Mouse (Mus musculus): ENCODE measurements around the gene Nupl1. TPM values are rescaled to one million over a fixed set of nuclear protein-coding genes. Genes with fewer than 3 reads are reported as not detected.

Nupl1 gene
- polyA plus RNA-seq, 1 experiment from 2014 or later = not detected

DNA sequence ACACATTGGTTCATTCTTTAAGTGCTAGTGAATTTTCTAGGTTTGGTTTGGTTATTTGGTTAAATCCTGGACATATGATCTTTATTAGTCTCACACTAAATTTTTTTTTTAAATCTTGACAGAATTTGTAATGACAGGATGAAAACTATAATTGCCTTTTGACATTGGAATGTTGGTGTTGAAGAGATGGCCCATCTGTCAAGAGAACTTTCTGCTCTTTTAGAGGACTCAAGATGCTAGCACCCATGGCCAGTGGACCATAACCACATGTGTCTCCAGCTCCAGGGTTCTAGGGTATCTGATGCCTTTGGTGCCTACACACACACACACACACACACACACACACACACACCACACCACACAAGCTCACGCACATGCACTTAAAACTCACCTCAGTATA is 6.6 kb upstream of the Nupl1 start:
- no peaks in the 10 kb centered on the region for H3K36me3 ChIP-seq (replicated peaks)
- 94% methylated on average over 1 of the region's 1 CpGs for WGBS
- DNase-seq (ENCODE audit: extremely low spot score, low spot score) = no peak

DNA sequence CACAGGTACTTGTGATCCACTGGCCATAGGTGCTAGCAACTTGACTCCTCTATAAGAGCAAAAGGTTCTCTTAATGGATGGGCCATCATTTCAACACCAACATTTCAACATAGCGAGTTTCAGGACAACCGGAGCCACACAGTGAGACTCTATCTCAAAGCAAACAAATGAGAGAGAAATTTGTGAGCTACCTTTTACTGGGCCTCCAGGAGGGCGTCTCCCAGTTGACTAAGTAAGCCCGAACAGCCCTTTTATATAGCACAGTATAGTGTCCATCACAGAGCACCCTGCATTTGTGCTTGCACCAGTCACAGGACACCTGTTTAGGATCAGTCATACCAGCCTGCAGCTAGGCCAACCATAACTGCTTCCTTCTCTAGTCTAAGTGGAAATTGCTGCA is 5.9 kb upstream of the Nupl1 start:
- H3K36me3 ChIP-seq (replicated peaks) = no peaks in the 10 kb centered on the region
- 86% methylated on average over 4 of the region's 4 CpGs for WGBS
- no peak overlapping the region for H3K27ac ChIP-seq
- no peak overlapping the region for H3K4me3 ChIP-seq
- no peaks in the 10 kb centered on the region for H3K9me3 ChIP-seq
- H3K27me3 ChIP-seq (ENCODE audit: poor library complexity, severe bottlenecking) = no peaks in the 10 kb centered on the region
- peaks cover 12% of the 10 kb centered on the region for H3K4me1 ChIP-seq
- no peak for DNase-seq (ENCODE audit: extremely low spot score, low spot score)

More for the DNA sequence above, 6.6 kb upstream of the Nupl1 start:
- Histone ChIP-seq H3K4me1 (peaks cover 5% of the 10 kb centered on the region), H3K27ac (no peak overlapping the region), H3K9me3 (no peaks in the 10 kb centered on the region), H3K27me3 (ENCODE audit: poor library complexity, severe bottlenecking) (no peaks in the 10 kb centered on the region), H3K4me3 (no peak overlapping the region)

GRCm38 (mm10) chr14:60256356-60256755 is 5.1 kb upstream of the Nupl1 start:
- H3K4me3 ChIP-seq = no peak overlapping the region
- H3K27ac ChIP-seq = no peak overlapping the region
- H3K4me1 ChIP-seq = peaks cover 16% of the 10 kb centered on the region
- no peak for DNase-seq (ENCODE audit: extremely low spot score, low spot score)
- no peaks in the 10 kb centered on the region for H3K36me3 ChIP-seq (replicated peaks)
- WGBS = 37% methylated on average over 3 of the region's 3 CpGs
- no peaks in the 10 kb centered on the region for H3K9me3 ChIP-seq
- H3K27me3 ChIP-seq (ENCODE audit: poor library complexity, severe bottlenecking) = no peaks in the 10 kb centered on the region

DNA sequence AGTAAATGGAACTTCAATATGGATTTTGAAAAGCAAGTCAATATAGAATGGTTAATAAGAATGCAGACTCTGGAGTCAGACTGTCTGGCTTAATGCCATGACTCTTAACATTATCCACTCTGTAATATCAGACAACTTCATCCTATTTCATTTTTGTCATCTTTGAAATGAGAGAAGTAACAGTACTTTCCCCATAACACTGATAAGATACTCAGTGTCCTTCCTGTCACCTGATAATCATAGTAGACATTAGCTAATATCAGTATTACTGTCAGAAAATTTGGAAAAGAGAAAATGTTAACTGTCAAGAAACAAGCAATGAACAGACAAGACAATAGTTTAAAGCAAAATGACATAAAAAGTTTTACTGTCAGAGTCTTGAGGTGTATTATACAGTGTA is 3.5 kb upstream of the Nupl1 start:
- no peak overlapping the region for H3K27ac ChIP-seq
- DNase-seq (ENCODE audit: extremely low spot score, low spot score) = no peak
- no peaks in the 10 kb centered on the region for H3K9me3 ChIP-seq
- peaks cover 23% of the 10 kb centered on the region for H3K4me1 ChIP-seq
- H3K4me3 ChIP-seq = no peak overlapping the region
- H3K27me3 ChIP-seq (ENCODE audit: poor library complexity, severe bottlenecking) = no peaks in the 10 kb centered on the region
- H3K36me3 ChIP-seq (replicated peaks) = no peaks in the 10 kb centered on the region

DNA sequence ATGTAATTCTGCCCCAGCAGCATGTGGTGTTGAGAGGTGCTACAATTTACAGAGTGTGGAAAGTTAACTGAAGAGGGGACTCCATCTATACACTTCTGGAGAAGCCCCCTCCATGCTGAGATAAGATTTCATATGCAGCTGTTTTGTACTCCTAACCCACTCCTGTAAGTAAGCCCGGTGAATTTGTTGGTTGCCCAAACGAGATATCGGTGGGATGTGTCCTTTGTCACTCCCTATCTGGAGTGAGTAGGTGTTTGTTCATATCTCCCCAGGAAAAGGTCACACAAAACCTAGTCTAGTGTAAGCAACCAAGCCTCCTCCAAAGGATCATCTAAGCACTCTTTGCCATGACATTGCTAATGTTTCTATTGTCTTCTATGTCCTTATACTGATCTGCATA is 2.2 kb upstream of the Nupl1 start:
- Histone ChIP-seq H3K9me3 (no peaks in the 10 kb centered on the region), H3K4me1 (peaks cover 31% of the 10 kb centered on the region), H3K27ac (no peak overlapping the region), H3K4me3 (no peak overlapping the region), H3K27me3 (ENCODE audit: poor library complexity, severe bottlenecking) (no peaks in the 10 kb centered on the region), H3K36me3 (replicated peaks) (peaks cover 8% of the 10 kb centered on the region)
- no peak for DNase-seq (ENCODE audit: extremely low spot score, low spot score)
- 89% methylated on average over 3 of the region's 3 CpGs for WGBS

GRCm38 (mm10) chr14:60252004-60253000 is 1.1 kb upstream of the Nupl1 start:
- Histone ChIP-seq H3K27ac (peak overlapping the region; percentile 97), H3K36me3 (replicated peaks) (peaks cover 8% of the 10 kb centered on the region), H3K4me1 (peaks cover 31% of the 10 kb centered on the region), H3K27me3 (ENCODE audit: poor library complexity, severe bottlenecking) (no peaks in the 10 kb centered on the region), H3K9me3 (no peaks in the 10 kb centered on the region), H3K4me3 (peak overlapping the region; percentile 97)
- WGBS = 23% methylated on average over 15 of the region's 15 CpGs
- no peak for DNase-seq (ENCODE audit: extremely low spot score, low spot score)

- Histone ChIP-seq H3K36me3 (replicated peaks) (peaks cover 19% of the 10 kb centered on the region), H3K4me3 (peak overlapping the region; percentile 97), H3K9me3 (no peaks in the 10 kb centered on the region), H3K4me1 (peaks cover 26% of the 10 kb centered on the region), H3K27me3 (ENCODE audit: poor library complexity, severe bottlenecking) (no peaks in the 10 kb centered on the region), H3K27ac (peak overlapping the region; percentile 97)
- WGBS = under 1% methylated on average over 39 of the region's 39 CpGs
- DNase-seq (ENCODE audit: extremely low spot score, low spot score) = no peak
Observed at GRCm38 (mm10) chr14:60250879-60251278, 352 bp downstream of the Nupl1 start.

DNA sequence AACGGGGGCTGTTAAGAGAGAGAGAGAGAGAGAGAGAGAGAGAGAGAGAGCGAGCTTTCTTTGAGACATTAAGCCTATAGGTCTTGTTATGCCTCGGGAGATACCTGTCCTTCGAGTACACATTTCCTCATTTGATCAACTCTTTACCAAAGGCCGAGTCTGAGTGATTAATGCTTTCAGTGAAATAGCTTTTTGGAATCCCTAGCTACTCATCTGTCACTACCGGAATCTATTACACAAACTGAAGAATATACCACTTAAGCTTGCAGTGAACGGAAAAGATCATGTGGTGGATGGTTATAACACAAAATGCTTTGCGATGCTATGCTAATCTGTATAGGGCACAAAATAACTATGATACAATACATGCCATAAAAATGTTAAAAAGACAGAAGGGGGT is 865 bp downstream of the Nupl1 start:
- no peak for DNase-seq (ENCODE audit: extremely low spot score, low spot score)
- peaks cover 23% of the 10 kb centered on the region for H3K36me3 ChIP-seq (replicated peaks)
- H3K27ac ChIP-seq = peak overlapping the region; percentile 97
- peak overlapping the region; percentile 97 for H3K4me3 ChIP-seq
- 41% methylated on average over 8 of the region's 8 CpGs for WGBS
- peaks cover 26% of the 10 kb centered on the region for H3K4me1 ChIP-seq
- H3K9me3 ChIP-seq = no peaks in the 10 kb centered on the region
- H3K27me3 ChIP-seq (ENCODE audit: poor library complexity, severe bottlenecking) = no peaks in the 10 kb centered on the region

- no peak for DNase-seq (ENCODE audit: extremely low spot score, low spot score)
- Histone ChIP-seq H3K4me3 (no peak overlapping the region), H3K27ac (no peak overlapping the region), H3K27me3 (ENCODE audit: poor library complexity, severe bottlenecking) (no peaks in the 10 kb centered on the region), H3K36me3 (replicated peaks) (peaks cover 96% of the 10 kb centered on the region), H3K4me1 (no peaks in the 10 kb centered on the region), H3K9me3 (no peaks in the 10 kb centered on the region)
- 83% methylated on average over 3 of the region's 3 CpGs for WGBS
Observed at GRCm38 (mm10) chr14:60238551-60238950, 12.7 kb downstream of the Nupl1 start.

GRCm38 (mm10) chr14:60219886-60220285 is 31.3 kb downstream of the Nupl1 start:
- Histone ChIP-seq H3K27ac (no peak overlapping the region), H3K4me1 (no peaks in the 10 kb centered on the region), H3K9me3 (no peaks in the 10 kb centered on the region), H3K27me3 (ENCODE audit: poor library complexity, severe bottlenecking) (no peaks in the 10 kb centered on the region), H3K4me3 (no peak overlapping the region), H3K36me3 (replicated peaks) (peaks cover 64% of the 10 kb centered on the region)
- no peak for DNase-seq (ENCODE audit: extremely low spot score, low spot score)
- 91% methylated on average over 10 of the region's 10 CpGs for WGBS

DNA sequence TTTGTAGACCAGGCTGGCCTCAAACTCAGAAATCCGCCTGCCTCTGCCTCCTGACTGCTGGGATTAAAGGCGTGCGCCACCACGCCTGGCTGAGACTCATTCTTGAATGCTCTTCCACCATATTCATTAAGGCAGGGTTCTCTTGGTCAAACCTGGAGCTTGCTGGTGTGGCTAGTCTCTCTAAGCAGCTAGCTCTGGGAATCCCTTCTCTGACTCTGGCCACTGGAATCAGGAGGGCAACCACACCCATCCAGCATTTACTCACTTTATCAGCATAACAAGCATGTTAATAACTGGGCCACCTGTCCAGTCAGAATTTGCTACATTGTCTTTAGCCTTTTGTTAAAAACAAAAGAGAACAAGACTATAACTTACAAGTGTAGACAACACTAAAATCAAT is 33.6 kb downstream of the Nupl1 start:
- H3K36me3 ChIP-seq (replicated peaks) = peaks cover 56% of the 10 kb centered on the region
- H3K27me3 ChIP-seq (ENCODE audit: poor library complexity, severe bottlenecking) = no peaks in the 10 kb centered on the region
- no peaks in the 10 kb centered on the region for H3K4me1 ChIP-seq
- no peak for DNase-seq (ENCODE audit: extremely low spot score, low spot score)
- H3K27ac ChIP-seq = no peak overlapping the region
- H3K9me3 ChIP-seq = no peaks in the 10 kb centered on the region
- 99% methylated on average over 4 of the region's 4 CpGs for WGBS
- no peak overlapping the region for H3K4me3 ChIP-seq

GRCm38 (mm10) chr14:60216125-60216524 is 35.1 kb downstream of the Nupl1 start:
- Histone ChIP-seq H3K9me3 (no peaks in the 10 kb centered on the region), H3K36me3 (replicated peaks) (peaks cover 46% of the 10 kb centered on the region), H3K27me3 (ENCODE audit: poor library complexity, severe bottlenecking) (no peaks in the 10 kb centered on the region), H3K4me3 (no peak overlapping the region), H3K4me1 (no peaks in the 10 kb centered on the region), H3K27ac (no peak overlapping the region)
- no peak for DNase-seq (ENCODE audit: extremely low spot score, low spot score)
- 89% methylated on average over 1 of the region's 1 CpGs for WGBS

DNA sequence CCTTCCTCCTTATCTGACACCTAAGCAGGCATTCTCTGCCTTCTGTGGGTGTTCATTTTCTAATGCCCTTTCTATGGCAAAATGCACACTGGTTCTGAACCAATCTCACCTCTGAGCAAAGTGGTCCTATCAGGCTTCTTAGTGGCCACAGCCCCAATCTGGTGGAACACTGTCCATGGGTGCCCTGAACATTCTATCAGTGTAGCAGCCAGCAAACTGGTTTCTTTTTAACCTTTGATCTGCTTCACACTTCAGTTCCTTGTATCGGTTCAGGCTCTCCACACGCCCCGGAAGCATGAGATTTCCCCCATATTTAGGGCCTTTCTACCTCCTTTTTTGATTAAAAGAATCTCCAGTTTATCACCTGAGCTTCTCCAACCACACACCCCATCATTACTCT is 36.2 kb downstream of the Nupl1 start:
- Histone ChIP-seq H3K9me3 (no peaks in the 10 kb centered on the region), H3K27ac (no peak overlapping the region), H3K4me1 (no peaks in the 10 kb centered on the region), H3K36me3 (replicated peaks) (peaks cover 36% of the 10 kb centered on the region), H3K4me3 (no peak overlapping the region), H3K27me3 (ENCODE audit: poor library complexity, severe bottlenecking) (no peaks in the 10 kb centered on the region)
- 98% methylated on average over 3 of the region's 3 CpGs for WGBS
- DNase-seq (ENCODE audit: extremely low spot score, low spot score) = no peak
